Mouse (Mus musculus): Measurements from ENCODE around the gene Sapcd1. TPM values are rescaled to one million over a fixed set of nuclear protein-coding genes. Genes with fewer than 3 reads are reported as not detected.

The Sapcd1 gene
- total RNA-seq, 2 experiments from 2014 or later: 0.74 to 1.3 TPM

DNA sequence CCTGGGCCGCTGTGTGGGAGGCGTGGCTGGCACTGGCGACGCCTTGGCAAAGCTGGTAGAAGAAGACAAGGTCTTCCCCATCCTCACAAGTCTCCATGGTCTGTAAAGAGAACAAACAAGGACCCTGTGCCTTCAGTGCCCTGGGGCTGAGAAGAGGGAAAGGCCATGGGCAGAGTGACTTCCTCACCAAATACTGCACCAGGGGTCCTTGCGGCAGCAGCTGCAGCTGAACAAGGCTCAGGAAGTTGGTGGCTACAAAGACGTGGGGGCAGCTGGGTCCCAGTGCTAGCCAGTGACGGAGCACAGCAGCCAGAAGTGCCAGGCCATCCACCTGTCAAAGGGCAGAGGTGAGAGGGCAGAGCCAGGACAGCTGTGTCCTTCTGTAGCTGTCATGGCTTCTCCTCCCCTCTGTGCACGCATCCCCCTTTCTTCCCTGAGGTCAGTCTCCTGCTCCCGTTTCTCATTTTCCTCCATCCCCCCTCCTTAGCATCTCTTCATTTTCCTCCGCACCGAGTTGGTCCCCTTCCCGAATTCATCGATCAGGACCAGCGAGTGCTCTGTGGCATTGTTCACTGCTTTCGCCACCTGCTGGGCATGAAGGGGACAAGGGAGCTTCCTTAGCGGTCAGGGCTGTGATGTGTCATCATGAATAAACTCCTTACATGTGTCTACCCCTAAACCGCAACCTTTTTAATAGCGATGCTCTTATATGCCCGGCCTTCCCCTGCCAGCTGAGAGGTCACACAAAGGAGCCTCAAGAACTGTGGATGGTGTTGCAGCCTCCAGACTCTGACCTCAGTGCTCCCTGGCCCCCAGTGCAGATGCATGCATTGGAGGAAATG lies 2.1 kb upstream of the Sapcd1 start:
- no peak for DNase-seq

DNA sequence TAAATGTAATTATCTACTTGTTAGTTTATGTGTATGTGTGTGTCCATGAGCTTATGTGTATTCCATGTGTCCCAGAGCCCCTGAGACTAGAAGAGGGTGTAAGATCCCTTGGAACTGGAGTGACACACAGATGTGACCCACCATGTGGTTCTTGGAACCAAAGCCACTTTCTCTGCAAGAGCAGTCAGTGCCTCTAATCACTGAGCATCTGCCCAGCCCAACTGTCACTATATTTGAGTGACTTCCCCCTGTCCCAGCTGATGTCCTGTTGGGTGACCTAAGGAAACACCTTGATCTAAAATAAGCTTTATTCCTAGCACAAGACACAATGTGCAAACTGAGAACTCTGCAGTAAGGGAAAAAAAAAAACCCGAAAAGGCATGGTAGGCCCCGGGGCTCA lies 499 bp upstream of the Sapcd1 start:
- no peak for DNase-seq

DNA sequence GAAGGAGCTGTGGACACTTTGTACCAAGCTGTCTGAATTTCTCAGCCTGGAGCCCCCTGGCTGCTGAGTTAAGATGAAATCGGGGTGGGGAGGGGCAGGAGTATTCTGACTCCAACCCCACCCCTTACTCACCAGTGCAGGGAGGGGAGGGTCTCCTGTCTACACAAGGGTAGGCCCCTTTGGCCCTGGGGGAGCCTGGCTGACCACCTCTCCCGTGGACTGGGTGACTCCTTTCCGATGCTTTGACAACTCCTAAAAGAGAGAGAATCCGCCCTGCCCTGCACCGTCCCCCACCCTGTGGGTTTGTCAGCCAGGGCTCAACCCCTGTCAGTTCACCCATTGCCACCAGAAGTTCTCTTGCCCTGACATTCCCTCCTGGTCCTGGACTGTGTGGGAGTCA lies 1.6 kb downstream of the Sapcd1 start:
- no peak for DNase-seq

DNA sequence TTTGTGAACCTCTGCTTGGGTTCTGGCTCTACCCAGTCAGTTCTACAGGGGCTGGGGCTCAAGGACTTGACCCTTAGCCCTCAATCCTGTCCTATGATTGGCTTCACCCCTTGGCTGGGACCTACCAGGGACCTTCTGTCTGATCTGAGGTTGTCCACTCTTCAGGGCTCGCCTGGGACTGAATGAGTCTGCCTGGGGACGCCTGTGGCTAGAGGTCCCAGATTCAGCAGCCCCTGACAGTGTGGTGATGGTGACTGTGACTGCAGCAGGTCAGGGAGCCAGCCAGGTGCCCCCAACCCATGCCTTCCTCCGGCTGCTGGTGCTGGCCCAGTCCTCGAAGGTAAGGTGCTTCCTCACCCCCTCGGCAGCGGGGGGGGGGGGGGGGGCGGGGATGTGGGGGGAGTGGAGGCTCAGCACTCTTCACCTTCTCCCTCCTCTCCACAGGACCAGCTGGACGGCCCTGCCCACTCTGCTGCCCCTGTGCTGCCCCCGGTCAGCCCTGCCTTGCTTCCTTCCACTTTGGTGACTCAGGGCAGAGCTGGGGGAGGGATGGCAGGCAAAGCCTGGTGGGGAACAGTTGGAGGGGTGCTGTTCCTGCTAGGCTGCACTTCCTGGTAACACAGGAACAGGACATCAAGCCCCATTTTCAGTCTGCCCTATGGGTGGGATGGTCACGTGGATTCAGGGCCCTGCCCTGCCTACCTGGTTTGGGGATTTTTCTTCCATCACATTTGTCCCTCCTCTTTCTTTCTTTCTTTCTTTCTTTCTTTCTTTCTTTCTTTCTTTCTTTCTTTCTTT lies 2.9 kb downstream of the Sapcd1 start:
- no peak for DNase-seq

DNA sequence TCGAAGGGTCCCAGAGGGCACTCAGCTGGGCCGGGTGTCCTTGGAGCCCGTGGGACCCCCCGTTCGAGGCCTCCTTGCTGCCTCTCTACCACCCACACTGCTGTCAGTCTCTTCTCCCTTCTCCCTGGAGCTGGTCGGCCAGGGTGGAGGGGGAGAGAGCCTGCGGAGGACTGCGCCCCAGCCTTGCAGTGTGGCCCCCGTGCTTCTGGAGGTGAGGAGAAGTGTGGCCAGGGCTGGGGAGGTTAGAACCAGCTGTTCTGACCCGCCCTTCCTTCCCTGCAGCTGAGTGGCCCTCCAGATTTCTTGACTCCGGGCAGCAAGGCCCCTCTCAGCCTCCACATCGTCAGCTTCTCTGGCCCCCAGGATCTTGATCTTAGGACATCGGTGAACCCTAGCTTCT lies 3.6 kb downstream of the Sapcd1 start:
- no peak for DNase-seq

DNA sequence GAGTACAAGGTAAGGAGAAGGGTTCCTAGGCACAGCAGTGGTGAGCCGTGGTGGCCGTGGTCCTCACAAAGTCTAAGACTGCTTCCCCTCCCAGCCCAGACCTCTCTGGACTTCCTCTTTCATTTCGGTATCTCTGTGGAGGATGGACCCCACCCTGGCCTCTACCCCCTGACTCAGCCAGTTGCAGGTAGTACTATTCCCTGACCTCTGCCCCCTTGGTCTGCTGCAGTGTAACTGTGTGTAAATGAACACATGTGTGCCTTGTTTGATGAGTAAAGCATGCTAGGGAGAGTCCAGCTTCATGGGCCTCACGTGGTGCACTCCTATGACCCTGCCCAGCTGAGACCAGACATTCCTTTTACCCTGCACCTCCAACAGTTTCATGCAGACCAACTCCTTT lies 4.1 kb downstream of the Sapcd1 start:
- no peak for DNase-seq

DNA sequence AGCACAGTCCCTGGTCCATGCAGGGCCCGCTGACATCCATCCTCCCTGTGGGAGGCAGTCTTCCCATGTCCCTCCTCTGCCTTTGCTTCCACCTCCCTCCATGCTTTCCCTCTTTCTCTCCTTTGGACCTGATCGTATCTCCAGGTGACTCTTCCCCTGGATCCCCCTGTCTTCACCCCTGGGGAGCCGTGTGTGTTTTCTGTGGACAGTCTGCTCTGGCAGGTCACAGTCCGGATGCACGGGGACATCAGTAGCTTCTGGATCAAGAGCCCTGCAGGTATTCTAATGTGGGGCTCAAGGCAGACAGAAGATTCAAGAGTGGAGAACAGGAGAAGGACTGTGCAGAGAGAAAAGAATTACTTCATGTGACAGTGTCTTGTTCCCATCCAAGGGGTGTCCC lies 4.6 kb downstream of the Sapcd1 start:
- no peak for DNase-seq

DNA sequence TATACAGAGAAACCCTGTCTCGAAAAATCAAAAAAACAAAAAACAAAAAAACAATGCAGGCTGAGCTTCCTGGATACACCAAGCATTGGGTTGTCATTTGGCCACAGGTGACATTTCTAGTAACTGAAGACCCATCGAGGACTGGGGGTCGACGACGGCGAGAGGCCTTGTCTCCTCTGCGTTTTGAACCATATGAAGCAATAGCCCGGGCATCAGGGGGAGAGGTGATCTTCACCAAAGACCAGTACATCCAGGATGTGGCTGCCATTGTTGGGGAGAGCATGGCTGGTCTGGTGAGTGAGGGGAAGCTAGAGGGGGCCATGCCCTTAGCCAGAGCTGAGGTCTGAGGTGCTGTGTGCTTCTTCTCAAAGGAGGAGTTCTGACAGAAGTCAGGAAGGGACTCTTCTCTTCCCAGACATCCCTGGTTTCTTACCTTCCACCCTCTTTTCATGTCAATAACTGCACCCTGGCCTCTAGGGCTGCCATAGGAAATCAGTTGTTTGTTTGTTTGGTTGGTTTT lies 5.2 kb downstream of the Sapcd1 start:
- no peak for DNase-seq

DNA sequence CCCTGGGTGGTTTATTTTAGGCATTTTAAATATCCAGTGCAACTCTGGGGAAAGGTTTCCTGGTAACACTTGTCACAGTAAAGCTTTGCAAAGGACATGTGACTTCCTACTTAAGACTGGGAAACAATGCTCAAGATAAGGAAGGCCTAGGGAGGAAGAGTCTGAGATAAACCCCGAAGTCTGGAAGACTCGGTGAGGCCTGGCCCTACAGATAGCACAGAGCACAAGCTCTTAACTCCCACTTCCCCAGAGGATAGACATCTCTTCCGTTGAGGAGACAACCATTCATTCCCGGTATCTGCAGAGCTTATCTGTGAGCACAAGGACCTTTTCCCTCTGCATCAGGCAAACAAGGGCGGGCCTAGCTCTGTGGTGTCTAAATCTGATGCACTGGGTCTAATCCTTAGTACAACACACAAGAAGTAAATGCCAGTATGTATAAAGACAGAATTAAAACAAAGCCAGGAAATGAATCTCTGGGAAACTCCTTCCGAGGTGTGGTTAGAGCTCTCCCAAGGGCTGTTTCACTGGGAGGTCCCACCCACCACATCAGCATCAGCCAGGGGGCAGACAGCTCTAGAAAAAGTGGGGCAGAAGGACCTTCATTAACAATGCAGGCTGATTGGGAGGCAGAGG lies 5.9 kb downstream of the Sapcd1 start:
- peak; percentile 45 for DNase-seq

DNA sequence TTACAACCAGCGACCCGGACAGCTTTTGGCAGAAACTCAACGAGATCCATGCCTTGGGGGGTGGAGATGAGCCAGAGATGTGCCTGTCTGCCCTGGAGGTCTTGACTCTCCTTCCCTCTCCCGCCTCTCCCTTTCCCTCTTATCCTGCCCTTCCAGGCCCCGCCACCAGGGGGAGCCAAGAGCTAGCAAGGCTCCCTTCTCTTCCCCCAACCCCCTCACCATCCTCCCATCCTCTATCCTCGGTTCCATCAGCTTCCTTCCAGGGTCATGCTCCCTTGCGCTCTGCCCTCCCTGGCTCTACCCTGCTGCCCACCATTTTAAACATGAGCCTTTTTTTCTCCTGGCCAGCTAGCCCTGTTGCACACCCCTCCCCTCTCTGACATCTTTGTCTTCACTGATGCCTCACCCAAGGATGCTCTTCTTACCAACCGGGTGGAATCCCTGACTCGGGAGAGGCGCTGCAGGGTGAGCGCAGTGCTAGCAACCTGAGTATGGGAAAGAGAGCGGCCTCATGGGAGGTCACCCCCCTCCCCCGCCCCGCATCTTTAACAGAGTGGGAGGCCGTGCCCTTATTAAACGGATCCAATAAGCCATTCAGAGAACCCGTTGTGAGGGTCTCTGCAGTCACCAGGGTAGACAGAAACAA lies 6.5 kb downstream of the Sapcd1 start:
- DNase-seq: peak; percentile 96

DNA sequence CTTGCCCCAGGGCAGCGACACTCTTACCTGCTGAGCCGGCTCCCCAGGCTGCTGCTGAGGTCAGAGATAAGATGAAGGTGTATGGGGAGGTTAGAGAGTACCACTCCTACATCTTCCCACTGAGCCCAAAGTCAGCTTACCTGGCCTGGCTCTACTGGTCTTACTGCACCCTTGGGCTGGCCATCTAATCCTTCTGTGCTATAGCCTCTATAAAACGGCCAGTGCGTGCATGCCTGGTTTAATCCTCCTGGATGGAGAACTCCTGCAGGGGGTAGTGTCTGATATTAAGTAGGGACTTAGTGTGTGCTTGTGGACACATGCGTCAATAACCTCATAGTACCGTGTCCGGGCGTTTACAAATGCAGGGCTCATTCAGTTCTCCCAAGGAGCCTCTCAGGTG lies 7.3 kb downstream of the Sapcd1 start:
- DNase-seq: no peak

DNA sequence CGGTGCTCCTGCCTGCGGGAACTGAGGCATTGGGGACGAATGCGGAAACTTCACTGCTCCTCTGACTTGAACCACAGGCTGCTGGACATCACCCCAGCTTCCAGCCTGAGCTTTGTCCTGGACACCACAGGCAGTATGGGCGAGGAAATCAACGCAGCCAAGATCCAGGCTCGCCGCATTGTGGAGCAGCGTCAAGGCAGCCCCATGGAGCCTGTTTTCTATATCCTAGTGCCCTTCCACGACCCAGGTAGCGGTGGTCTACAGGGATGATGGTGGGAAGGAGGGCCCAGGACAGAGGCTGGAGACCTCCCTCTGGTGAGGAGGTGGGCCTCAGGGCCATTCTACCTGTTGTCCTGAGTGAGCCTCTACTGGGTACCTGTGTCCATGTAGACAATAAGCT lies 7.9 kb downstream of the Sapcd1 start:
- DNase-seq: no peak

DNA sequence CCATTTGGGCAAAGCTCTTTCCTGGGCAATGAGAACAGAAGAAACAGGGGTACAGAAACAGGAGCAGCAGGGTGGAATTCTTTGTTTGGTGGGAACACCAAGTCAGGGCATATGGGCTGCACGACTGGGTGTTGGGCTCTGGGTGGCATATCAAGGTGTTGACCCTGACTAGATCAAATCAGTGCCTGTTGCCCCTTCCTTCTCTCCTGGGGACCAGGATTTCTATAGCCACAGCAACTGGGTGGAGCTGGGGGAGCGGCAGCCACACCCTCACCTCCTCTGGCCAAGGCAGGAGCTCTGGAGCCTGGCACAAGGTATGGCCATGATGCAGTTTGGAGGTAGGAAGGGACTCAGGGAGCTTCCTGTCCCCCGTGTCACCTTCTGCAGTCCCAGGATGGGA lies 9.6 kb downstream of the Sapcd1 start:
- DNase-seq: no peak

DNA sequence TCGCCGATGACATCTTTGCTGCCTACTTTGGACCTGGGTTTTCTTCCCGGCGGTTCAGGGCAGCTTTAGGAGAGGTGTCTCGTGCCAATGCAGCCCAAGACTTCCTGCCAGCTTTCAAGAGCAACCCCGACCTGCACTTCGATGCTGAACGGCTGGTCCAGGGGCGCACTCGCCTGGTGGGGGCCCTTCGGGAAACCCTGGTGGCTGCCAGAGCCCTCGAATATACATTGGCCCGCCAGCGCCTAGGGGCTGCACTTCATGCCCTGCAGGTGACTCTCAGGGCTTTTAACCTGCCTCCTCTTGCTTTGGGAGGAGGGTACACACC lies 10.1 kb downstream of the Sapcd1 start:
- DNase-seq: no peak

DNA sequence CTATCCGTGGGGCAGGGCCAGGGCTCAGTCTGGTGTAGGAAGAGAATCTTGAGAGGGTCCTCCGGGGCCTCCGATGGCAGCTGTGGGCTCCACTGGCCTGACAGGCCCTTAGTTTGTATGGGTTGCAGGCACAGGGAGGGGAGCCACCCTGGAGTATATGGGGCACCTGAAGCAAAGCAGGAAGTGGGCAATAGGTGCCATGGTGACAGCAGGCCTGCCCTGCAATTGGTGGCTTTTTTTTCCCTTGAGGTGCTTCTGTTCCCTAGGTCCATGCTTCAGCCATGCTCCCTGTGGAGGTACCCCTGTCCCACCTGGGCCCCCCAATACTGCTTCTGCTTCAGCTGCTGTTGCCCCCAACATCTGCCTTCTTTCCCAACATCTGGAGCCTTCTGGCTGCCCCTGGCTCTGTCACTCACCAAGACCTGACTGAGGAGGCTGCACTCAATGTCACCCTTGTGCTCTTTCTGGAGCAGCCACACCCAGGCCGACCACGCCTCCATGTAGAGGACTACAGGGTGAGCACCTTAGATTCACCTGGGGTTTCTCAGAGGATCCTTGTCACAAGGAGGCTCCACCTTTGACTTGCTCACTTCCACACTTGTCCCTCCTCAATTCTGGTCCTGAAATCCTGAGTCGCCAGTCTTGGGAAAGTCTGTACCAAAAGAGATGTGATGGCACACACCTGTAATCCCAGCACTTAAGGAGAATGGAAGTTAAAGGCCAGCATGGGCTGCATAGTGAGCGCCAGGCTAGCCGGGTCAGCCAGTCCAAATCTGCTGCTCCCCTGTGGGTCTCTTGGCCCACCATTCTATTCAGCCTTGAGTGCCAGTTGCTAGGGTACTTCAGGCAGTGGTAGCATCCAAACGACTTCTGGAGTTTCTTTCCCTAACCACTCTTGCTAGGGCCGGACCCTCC lies 10.8 kb downstream of the Sapcd1 start:
- DNase-seq: no peak

DNA sequence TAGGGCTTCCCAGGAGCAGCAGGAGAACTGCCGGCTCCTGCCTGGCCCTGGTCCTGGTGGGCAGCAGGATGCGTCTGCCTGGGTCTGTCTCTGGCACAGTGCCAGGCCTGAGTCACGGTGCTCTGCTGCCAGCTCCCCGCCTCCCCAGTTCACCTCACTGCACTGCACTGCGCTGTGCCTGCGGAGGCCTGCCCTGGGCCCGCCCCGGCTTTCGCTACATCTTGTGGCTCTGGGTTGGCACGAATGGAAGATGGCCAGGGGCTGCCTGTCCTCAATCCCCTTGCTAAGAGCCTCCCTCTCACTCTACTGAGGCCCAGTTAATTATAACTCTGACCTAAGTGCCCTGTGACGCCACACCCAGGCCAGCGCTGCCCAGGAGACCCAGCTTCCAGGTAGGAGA lies 11.4 kb downstream of the Sapcd1 start, which contains the start of gene Vwa7:
Vwa7 (plus strand) TSS at position 204 of the 400 bp plus-strand sequence.
- DNase-seq: peak; percentile 72

DNA sequence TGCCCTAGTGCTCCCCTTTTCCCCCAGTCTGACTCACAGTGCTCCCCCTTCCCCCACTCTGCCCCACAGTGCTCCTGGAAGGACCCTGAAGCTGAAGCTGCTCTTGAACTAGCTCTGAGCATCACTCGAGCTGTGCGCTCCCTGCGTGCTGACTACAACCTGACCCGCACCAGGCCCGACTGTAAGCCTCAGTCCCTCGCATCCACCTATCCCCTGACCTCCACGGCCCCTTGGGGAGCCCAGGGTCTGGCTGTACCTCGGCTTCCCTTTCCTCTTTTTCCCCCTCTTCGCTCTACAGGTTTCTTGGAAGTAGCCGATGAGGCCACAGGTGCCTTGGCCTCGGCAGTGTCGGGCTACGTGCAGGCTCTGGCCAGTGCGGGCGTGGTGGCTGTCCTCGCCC lies 12.5 kb downstream of the Sapcd1 start:
- no peak for DNase-seq

DNA sequence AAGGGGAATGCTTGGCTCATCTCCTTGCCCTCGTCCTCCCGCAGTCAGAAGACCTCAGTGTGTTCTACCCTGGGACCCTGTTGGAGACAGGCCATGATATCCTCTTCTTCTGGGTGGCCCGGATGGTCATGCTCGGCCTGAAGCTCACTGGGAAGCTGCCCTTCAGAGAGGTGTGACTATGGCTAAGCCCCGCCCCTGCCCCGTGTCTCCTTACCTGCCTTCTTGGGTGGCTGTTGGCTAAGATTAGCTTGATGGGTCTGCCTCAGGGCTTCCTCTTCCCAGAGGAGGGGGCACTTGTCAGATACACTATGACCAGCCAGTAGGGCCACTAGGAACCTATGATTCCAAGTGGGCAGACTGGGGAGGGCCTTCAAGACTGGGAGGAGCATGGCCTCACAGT lies 14.6 kb downstream of the Sapcd1 start:
- DNase-seq: no peak

DNA sequence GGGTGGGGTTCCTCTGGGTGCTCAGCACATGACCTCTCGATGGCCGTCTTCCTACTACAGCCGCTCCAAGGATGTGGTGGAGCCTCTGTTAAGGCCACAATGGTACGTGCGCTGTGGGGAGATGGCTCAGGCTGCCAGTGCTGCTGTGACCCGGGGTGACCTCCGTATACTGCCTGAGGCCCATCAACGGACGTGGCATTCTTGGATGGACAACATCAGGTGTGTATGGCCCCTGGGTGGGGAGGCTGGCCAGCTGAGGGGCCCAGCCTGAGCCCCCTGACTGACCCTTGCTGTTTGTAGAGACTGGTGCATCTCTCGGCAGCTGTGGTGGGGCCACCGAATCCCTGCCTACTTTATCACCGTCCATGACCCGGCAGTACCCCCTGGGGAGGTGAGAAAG lies 15.4 kb downstream of the Sapcd1 start:
- DNase-seq: no peak

DNA sequence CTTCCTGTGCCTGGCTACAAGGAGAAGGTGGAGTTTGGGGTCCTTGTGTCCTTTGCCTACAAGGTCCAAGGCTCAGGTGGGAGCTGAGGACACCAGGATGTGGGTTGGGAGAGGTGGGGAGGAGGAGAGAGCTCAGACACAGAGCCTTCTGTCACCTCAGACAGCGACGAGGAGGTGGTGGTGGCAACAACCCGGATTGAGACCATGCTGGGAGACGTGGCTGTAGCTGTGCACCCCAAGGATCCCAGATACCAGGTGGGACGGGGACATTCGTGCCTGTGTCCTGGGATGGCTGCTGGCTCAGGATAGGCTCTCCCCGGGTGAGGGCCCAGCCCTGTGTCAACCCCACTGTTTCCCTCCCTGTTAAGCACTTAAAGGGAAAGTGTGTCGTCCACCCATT lies 16.4 kb downstream of the Sapcd1 start:
- no peak for DNase-seq

DNA sequence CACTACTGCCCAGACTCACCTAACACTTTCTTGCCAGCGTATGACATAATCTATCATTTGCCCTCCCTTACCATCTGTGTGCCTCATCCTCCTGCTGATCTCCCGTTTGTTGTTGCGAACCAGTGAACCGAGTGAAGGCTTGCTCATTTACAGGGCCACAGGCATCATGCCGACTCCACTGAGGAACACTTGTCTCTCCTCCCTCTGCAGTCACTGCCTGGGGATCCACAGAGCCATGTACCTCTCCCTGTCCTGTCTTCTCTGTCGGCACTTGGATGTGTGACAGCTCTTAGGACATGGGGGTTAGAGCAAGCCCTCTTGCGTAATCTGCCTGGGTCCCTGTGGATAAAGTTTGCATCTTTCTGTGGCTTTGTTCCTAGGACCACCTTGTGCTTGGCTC lies 18.2 kb downstream of the Sapcd1 start:
- no peak for DNase-seq
